Mouse (Mus musculus): ENCODE results near the gene Carmil3. TPM values are rescaled to one million over a fixed set of nuclear protein-coding genes. Genes with fewer than 3 reads are reported as not detected.

Gene Carmil3
- total and polyA plus RNA-seq, 3 experiments = 0.27 to 2.6 TPM; not detected in 1

GRCm38 (mm10) chr14:55507801-55508200 lies 17.4 kb downstream of the Carmil3 start:
- TF ChIP-seq MYB (IDR thresholded peaks at IDR 0.05; ENCODE audit: low read depth, low read length) = no peak
- no peak for TF ChIP-seq GATA1 (IDR thresholded peaks at IDR 0.05; ENCODE audit: low read depth, low read length)
- TF ChIP-seq TBP (IDR thresholded peaks at IDR 0.05; ENCODE audit: low read depth, low read length) = no peak
- no peak for TF ChIP-seq CHD1 (IDR thresholded peaks at IDR 0.05; ENCODE audit: low read depth, low read length)
- no peak for TF ChIP-seq CTCF (IDR thresholded peaks at IDR 0.05 in 2 of 3, conservative IDR thresholded peaks at IDR 0.05 in 1 of 3; ENCODE audit: control insufficient read depth in 1 of 3, insufficient read depth in 1 of 3, low read depth in 2 of 3, low read length in 3 of 3, poor library complexity in 1 of 3, severe bottlenecking in 1 of 3)
- no peak for TF ChIP-seq POLR2A (IDR thresholded peaks at IDR 0.05; ENCODE audit: control insufficient read depth in 1 of 2, insufficient read depth in 1 of 2, low read depth in 1 of 2, low read length in 2 of 2, poor library complexity in 1 of 2)
- no peak for TF ChIP-seq POLR2AphosphoS5 (IDR thresholded peaks at IDR 0.05; ENCODE audit: borderline replicate concordance, low read depth, low read length)
- no peak for TF ChIP-seq MAZ (IDR thresholded peaks at IDR 0.05; ENCODE audit: low read depth, low read length)
- TF ChIP-seq GABPA (IDR thresholded peaks at IDR 0.05; ENCODE audit: low read depth, low read length) = no peak
- TF ChIP-seq EP300 (IDR thresholded peaks at IDR 0.05; ENCODE audit: low read depth in 1 of 2, low read length in 2 of 2) = no peak
- TF ChIP-seq NELFE (IDR thresholded peaks at IDR 0.05; ENCODE audit: low read depth, low read length) = no peak
- TF ChIP-seq SMC3 (IDR thresholded peaks at IDR 0.05; ENCODE audit: low read depth, low read length) = no peak
- no peak for TF ChIP-seq TCF12 (IDR thresholded peaks at IDR 0.05; ENCODE audit: low read depth, low read length)
- no peak for TF ChIP-seq MEF2A (IDR thresholded peaks at IDR 0.05; ENCODE audit: extremely low read depth, insufficient replicate concordance, low read depth, low read length, poor library complexity, severe bottlenecking)
- no peak for TF ChIP-seq BHLHE40 (IDR thresholded peaks at IDR 0.05; ENCODE audit: borderline replicate concordance, low read depth, low read length)
- TF ChIP-seq UBTF (IDR thresholded peaks at IDR 0.05; ENCODE audit: borderline replicate concordance, insufficient read depth, low read depth, low read length) = no peak
- H3K27me3 ChIP-seq (ENCODE audit: control insufficient read depth in 1 of 2, insufficient read depth in 2 of 2, low read length in 2 of 2) = peaks cover 2 to 21% of the 10 kb centered on the region in 2 experiments; a peak in 3 of 4 replicates
- H3K4me1 ChIP-seq (ENCODE audit: control insufficient read depth in 1 of 2, insufficient read depth in 2 of 2, low read length in 2 of 2) = no peaks in the 10 kb centered on the region

GRCm38 (mm10) chr14:55509540-55509939 lies 19.1 kb downstream of the Carmil3 start:
- H3K9ac ChIP-seq (ENCODE audit: control insufficient read depth, low read depth, low read length, poor library complexity, severe bottlenecking) = no peak overlapping the region
- no peaks in the 10 kb centered on the region for H3K79me2 ChIP-seq (ENCODE audit: control insufficient read depth, insufficient read depth, low read length, poor library complexity)
- DNase-seq (ENCODE audit: low read depth, low spot score) = no peak
- H3K36me3 ChIP-seq (ENCODE audit: control insufficient read depth in 1 of 2, insufficient read depth in 2 of 2, low read length in 2 of 2) = no peaks in the 10 kb centered on the region
- H3K4me1 ChIP-seq (ENCODE audit: control insufficient read depth in 1 of 2, insufficient read depth in 2 of 2, low read length in 2 of 2) = no peaks in the 10 kb centered on the region
- TF ChIP-seq NELFE (IDR thresholded peaks at IDR 0.05; ENCODE audit: low read depth, low read length) (no peak), SIN3A (IDR thresholded peaks at IDR 0.05; ENCODE audit: low read length) (no peak), MEF2A (IDR thresholded peaks at IDR 0.05; ENCODE audit: extremely low read depth, insufficient replicate concordance, low read depth, low read length, poor library complexity, severe bottlenecking) (no peak), POLR2AphosphoS2 (IDR thresholded peaks at IDR 0.05; ENCODE audit: low read length) (no peak), CHD2 (IDR thresholded peaks at IDR 0.05; ENCODE audit: low read length) (no peak), POLR2AphosphoS5 (IDR thresholded peaks at IDR 0.05; ENCODE audit: borderline replicate concordance, low read depth, low read length) (no peak), E2F4 (IDR thresholded peaks at IDR 0.05; ENCODE audit: borderline replicate concordance, low read depth, low read length) (no peak), ETS1 (IDR thresholded peaks at IDR 0.05; ENCODE audit: low read depth, low read length) (no peak), SMC3 (IDR thresholded peaks at IDR 0.05; ENCODE audit: low read depth, low read length) (no peak), MAFK (IDR thresholded peaks at IDR 0.05; ENCODE audit: borderline replicate concordance, low read depth, low read length) (no peak), TCF12 (IDR thresholded peaks at IDR 0.05; ENCODE audit: low read depth, low read length) (no peak), MAX (IDR thresholded peaks at IDR 0.05; ENCODE audit: low read length) (no peak), RCOR1 (IDR thresholded peaks at IDR 0.05; ENCODE audit: low read depth, low read length) (no peak), POLR2A (IDR thresholded peaks at IDR 0.05; ENCODE audit: control insufficient read depth in 1 of 2, insufficient read depth in 1 of 2, low read depth in 1 of 2, low read length in 2 of 2, poor library complexity in 1 of 2) (no peak), USF2 (IDR thresholded peaks at IDR 0.05; ENCODE audit: borderline replicate concordance in 1 of 2, insufficient read depth in 1 of 2, low read depth in 1 of 2, low read length in 2 of 2) (no peak)
- H3K27ac ChIP-seq (ENCODE audit: control insufficient read depth, low read depth, low read length) = no peak overlapping the region
- no peaks in the 10 kb centered on the region for H3K9me3 ChIP-seq (replicated peaks; ENCODE audit: insufficient read depth, low read length)
- no peak overlapping the region for H3K4me3 ChIP-seq (ENCODE audit: control insufficient read depth in 1 of 2, insufficient read depth in 1 of 2, low read depth in 2 of 2, low read length in 2 of 2)
- peaks cover 2 to 21% of the 10 kb centered on the region in 2 experiments; a peak in 3 of 4 replicates for H3K27me3 ChIP-seq (ENCODE audit: control insufficient read depth in 1 of 2, insufficient read depth in 2 of 2, low read length in 2 of 2)

More at GRCm38 (mm10) chr14:55507801-55508200, 17.4 kb downstream of the Carmil3 start:
- Histone ChIP-seq H3K4me3 (ENCODE audit: control insufficient read depth in 1 of 2, insufficient read depth in 1 of 2, low read depth in 2 of 2, low read length in 2 of 2) (no peak overlapping the region), H3K36me3 (ENCODE audit: control insufficient read depth in 1 of 2, insufficient read depth in 2 of 2, low read length in 2 of 2) (no peaks in the 10 kb centered on the region), H3K79me2 (ENCODE audit: control insufficient read depth, insufficient read depth, low read length, poor library complexity) (no peaks in the 10 kb centered on the region), H3K27ac (ENCODE audit: control insufficient read depth, low read depth, low read length) (no peak overlapping the region), H3K9me3 (replicated peaks; ENCODE audit: insufficient read depth, low read length) (no peaks in the 10 kb centered on the region), H3K9ac (ENCODE audit: control insufficient read depth, low read depth, low read length, poor library complexity, severe bottlenecking) (no peak overlapping the region)
- DNase-seq (ENCODE audit: low read depth, low spot score) = no peak
